Mouse (Mus musculus) embryonic facial prominence, embryonic 12.5 days (tissue): ENCODE data around the gene Iqsec1. TPM values are rescaled to one million over a fixed set of nuclear protein-coding genes. Genes with fewer than 3 reads are reported as not detected.

Experiments
- microRNA-seq: library from miRNA; unstranded; fragments of <30 nt; microRNA quantifications from one replicate; pipeline ENCODE4, GENCODE M21; 2017
- polyA plus RNA-seq: library from polyadenylated mRNA; unstranded; fragments of >200 nt; fragmentation: Nextera tagmentation; extraction: Ambion mirVana; gene quantifications from 2 replicates; pipeline ENCODE4 v1.2.1, GENCODE M21; 2016

Gene Iqsec1
- polyA plus RNA-seq, 1 experiment from 2014 or later = 11.0 TPM

Small RNA genes lying within 50 kb of the gene (microRNA-seq; reads per million reads assigned to microRNA genes)
- not detected for gene Gm24816

Other genes with a start within 250 kb of the Iqsec1 start
- 9.5 and 9.7 TPM in 2 replicates for gene Nup210, start 128.1 kb upstream of the Iqsec1 start, polyA plus RNA-seq
- gene Hdac11, start 168.0 kb upstream of the Iqsec1 start, polyA plus RNA-seq = 16.7 and 16.8 TPM in 2 replicates
- 179 and 200 TPM in 2 replicates for gene Fbln2, start 223.8 kb upstream of the Iqsec1 start, polyA plus RNA-seq